Mouse (Mus musculus) cerebral cortex, adult 2 months (tissue): ENCODE data around the gene Gm45234.

ENCODE experiments used
- WGBS: fragments of 180-500 bp; shearing (Covaris S2); methylation state at CpG from one replicate; pipeline ENCODE4 v1.1.7; 2018; 5-methylcytosine and 5-hydroxymethylcytosine counted together

The Gm45234 gene

DNA sequence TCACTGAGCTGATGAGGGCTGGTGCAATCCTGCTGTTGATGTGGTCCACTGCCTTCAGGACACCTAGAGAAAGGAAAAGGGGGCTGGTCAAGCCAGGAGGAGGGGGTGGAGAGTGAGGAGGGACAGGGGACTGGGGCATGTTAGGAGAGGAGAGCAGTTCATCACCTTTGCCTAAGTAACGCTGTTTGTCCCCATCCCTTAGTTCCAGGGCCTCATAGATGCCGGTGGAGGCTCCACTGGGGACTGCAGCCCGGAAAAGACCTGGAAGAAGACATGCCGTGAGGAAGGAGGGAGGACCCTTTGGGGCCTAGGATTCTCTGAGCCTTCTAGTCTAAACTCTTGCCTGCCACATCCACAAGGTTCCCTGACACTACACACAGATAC is 11.7 kb upstream of the Gm45234 start:
- WGBS, result 39% methylated on average over 4 of the region's 4 CpGs

DNA sequence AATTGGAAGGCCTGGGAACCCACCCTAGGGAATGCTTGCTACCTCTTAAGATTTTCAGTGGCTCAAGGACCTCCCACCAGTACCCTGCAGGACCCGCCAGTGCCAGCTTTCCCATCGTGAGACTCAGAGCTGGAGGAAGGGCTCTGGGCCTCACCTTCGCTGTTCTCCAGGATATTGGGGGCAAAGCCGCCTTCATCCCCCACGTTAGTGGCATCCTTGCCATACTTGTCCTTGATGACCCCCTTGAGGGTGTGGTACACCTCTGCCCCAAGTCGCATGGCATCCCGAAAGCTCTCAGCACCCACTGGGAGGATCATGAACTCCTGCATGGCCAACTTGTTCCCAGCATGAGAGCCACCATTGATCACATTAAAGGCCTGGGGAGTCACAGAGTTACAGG is 10.1 kb upstream of the Gm45234 start:
- WGBS, result 88% methylated on average over 7 of the region's 7 CpGs

DNA sequence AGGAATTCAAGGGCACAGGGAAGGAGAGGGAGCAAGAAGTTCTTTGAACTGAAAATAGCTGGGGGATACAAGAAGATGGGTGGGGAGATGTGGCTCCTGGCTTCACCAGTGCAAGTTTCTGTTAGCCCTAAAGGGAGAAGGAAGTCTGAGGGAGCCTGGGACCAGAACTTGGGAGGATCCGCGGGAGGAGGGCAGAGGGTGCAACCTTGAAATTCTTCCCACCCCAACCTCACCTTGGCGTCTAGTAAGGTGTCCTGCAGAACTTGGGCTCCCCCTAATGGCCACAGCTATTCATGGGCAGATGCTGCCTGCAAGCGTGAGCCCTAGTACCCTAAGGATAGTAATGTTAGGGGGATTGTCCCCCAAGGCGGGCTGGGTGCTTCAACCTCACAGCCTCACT is 3.4 kb upstream of the Gm45234 start:
- 4% methylated on average over 5 of the region's 5 CpGs for WGBS

GRCm38 (mm10) chr6:124758849-124759232 is 3.0 kb upstream of the Gm45234 start:
- 59% methylated on average over 2 of the region's 2 CpGs for WGBS

- 18% methylated on average over 5 of the region's 5 CpGs for WGBS
These were observed 2.4 kb upstream of the Gm45234 start for GRCm38 (mm10) chr6:124757909-124758848.

GRCm38 (mm10) chr6:124757351-124757880 is 1.6 kb upstream of the Gm45234 start:
- WGBS, result 11% methylated on average over 5 of the region's 5 CpGs

DNA sequence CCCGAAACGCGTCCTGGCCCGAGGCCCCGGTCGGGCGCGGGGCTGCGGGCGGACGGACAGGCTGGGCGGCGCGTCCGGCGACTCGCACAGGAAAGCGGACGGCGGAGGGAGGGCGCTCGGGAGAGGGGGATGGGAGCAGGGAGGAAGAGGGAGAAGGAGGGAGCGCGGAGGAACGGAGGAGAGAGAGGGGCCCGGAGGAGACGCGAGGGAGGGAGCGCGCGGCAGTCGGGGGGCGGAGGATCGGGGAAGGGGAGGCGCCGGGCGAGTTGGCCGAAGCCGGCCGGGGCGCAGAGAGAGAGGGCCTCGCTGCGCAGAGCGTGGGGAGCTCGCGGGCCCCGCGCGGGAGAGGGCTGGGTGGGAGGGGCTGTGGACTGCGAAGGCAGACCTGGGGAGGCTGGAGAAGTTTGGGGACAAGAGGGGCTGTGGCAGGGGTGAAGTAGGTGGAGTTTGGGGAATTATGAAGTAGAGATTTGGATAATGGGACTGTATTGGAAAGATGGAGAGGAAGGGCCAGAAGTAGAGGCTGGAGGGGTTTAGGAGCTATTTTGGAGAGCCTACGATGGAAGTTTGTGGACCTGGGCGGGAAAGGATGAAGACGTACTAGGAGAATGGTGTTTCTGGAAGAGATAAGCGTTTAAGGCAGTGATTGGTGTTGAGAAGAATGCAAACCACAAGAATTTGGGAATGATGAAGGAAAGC is 980 bp upstream of the Gm45234 start:
- WGBS, result under 1% methylated on average over 51 of the region's 54 CpGs

DNA sequence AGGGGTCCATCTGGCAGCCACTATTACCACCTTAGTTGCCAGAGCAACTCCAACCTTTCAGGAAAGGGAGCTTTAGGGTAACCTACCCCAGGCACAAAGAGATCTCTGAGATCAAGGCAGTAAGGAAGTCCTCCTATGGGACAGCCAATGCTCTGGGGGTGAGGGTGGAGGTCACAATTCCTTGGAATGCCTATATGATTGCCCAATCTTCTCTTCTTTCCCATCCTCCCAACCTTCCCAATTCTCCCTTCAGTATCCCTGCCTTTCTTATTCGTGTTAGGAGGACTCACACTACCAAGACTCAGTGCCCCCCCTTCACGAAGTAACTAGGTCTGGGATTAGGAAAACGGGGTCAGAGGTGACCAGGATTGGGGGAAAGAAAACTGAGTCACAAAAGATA is 515 bp downstream of the Gm45234 start:
- 10% methylated on average over 3 of the region's 3 CpGs for WGBS

DNA sequence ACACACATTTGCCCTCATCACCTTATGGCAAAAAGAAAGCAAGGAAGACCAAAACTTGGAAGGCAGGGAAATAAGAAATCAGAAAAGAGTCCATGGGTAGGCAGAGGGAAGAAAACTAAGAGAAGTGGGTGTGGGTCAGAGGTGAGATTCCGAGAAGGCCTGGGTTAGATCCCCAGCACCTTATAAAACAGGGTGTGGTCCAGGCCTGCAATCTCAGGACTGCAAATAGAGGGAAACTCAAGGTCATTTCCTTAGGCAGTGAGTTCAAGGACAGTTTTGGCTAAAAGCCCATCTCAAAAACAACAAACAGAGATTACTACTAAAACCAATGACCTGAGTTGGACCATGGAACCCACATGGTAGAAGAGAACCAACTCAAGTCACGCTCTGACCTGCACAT is 2.0 kb downstream of the Gm45234 start:
- WGBS, result 82% methylated on average over 2 of the region's 2 CpGs

DNA sequence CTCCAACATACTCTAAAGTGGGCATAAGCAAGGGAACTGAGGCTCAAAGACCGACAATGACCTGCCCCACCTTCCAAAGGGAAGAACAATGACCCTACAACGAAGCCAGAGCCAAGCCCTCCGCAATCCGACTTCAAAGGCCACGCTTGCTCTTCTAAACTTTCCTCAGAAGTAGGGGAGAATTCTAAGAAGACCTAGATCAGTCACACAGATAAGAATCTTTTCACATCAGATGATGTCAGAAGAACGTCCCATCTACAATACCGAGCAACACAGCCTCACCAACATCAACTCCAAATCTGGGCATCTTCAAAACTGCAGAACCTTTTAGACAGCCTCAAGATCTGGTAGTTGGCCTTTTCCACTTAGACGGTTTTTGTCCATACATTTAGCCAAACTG is 5.4 kb downstream of the Gm45234 start:
- 69% methylated on average over 8 of the region's 8 CpGs for WGBS

GRCm38 (mm10) chr6:124746654-124747632 is 8.9 kb downstream of the Gm45234 start:
- WGBS, result 72% methylated on average over 7 of the region's 7 CpGs

GRCm38 (mm10) chr6:124746296-124746605 is 9.6 kb downstream of the Gm45234 start:
- WGBS, result 12% methylated on average over 8 of the region's 8 CpGs

DNA sequence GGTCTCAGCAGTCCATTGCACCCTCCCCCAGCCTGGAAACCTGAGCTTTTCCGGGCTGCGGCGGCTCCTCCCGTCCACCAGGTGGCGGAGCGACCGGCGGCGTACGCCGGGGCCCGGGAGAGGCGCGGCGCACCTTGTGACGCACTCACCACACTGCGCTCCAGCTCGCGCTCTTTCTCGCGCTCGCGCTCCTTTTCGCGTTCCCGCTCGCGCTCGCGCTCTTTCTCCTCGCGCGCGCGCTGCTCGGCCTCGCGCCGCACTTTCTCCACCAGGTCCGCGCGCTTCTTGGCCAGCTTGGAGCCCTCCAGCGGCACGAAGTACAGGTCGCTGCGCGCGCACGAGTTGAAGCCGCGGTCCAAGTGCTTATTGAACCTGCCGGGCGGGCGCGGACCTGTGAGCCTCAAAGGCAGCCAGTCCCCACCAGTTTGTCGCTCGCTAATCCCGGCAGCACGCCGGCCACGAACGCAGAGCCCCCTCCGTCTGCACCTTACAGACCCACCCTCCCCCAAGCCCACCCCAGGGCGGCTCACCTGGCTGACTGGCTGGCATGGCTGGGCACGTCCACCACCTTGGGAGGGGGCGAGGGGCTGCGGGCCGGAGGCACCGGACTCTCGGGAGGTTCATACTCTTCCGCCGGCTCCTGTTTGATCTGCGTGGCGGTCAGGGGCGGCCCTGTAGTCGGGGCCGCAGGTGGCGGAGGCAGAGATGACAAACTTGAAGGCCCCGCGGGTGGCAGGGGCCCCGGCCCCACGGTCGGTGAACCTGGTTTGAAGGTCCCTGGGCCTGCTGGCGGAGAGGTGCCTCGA is 10.1 kb downstream of the Gm45234 start:
- 2% methylated on average over 82 of the region's 85 CpGs for WGBS

GRCm38 (mm10) chr6:124744755-124745321 is 11.0 kb downstream of the Gm45234 start:
- 57% methylated on average over 26 of the region's 26 CpGs for WGBS

GRCm38 (mm10) chr6:124743647-124744046 is 12.2 kb downstream of the Gm45234 start:
- 89% methylated on average over 8 of the region's 8 CpGs for WGBS

DNA sequence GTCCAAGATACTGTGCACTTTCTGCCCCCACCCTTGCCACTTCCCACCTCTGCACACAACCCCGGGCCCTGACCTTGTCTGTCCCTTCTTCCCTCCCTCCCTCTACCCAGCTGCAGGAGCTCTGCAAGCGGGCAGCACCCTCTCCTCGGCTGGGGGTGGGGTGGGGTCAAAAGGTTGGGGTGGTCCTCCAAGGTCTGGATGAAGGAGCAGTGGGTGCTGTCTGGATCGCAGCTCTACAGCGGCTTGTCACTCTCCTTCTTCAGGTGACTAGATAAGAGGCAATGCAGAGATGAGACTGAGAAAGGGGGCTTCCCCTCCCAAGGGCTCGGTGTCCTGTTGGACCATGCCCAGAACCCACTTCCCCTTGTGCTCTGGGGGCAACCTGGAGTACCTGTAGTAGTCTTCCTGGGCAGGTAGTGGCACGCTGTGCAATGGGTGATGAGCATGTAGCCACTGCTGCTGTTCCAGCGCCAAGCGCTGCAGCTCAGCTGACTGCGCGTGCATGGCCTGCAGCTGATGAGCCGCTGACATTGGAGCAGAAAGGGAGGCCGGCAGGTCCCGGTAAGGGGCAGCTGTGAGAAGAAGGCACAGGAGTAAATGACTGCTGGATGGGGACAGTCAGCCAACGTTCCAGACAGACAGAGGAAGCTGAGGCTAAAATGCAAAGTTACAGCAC is 12.8 kb downstream of the Gm45234 start:
- WGBS, result 89% methylated on average over 15 of the region's 15 CpGs

DNA sequence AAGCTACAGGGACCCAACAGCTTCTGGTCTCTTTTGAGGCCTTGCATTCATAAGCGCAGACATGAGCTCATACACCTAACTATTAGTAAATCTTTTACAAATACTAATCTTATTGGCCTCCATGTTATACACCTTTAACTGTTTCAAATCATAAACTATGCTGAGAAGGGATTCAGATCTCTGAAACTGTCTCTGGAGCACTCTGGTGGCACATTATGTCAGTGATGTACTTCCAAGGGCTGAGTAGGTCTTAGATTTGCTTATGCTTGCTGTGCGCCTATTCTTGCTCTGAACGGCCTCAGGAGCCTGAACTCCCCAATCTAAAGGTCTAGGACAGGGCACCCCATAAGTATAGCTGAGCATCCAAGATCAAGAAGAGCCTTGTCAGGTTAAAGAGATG is 14.0 kb downstream of the Gm45234 start:
- 68% methylated on average over 3 of the region's 3 CpGs for WGBS

- under 1% methylated on average over 41 of the region's 41 CpGs for WGBS
These were observed 14.7 kb downstream of the Gm45234 start, which contains the start of gene Grcc10 for GRCm38 (mm10) chr6:124740888-124741761. Gene Grcc10 (minus strand): TSS chr6:124741374.
